Mouse (Mus musculus) hindbrain, embryonic 12.5 days (tissue): ENCODE measurements around the gene Ucp3. TPM values are rescaled to one million over a fixed set of nuclear protein-coding genes. Genes with fewer than 3 reads are reported as not detected.
"Not testable (repeated sequence)": the region's sequence is repeated elsewhere in the genome, so short reads cannot be mapped to it uniquely, and the experiment has no call there.

Source experiments
- ATAC-seq: fragments of 200-750 bp; cut with Nextera tagmentation; 2 replicates; pipeline ENCODE4 v1.8.0; 2017; ENCODE audit warnings: moderate TSS enrichment; ENCODE audit not compliant: low FRiP score
- H3K27ac ChIP-seq: fragments of 300-500 bp; sonication (generic); 2 replicates; pipeline ENCODE4 v1.5.1; 2016; ENCODE audit warnings: mild to moderate bottlenecking
- H3K27me3 ChIP-seq: fragments of 300-500 bp; sonication (generic); 2 replicates; pipeline ENCODE4 v1.6.1; 2016; ENCODE audit warnings: mild to moderate bottlenecking
- H3K36me3 ChIP-seq: fragments of 300-500 bp; sonication (generic); 2 replicates; pipeline ENCODE4 v1.6.1; 2016; ENCODE audit warnings: mild to moderate bottlenecking
- H3K4me1 ChIP-seq: fragments of 300-500 bp; sonication (generic); 2 replicates; pipeline ENCODE4 v1.6.1; 2016
- H3K4me2 ChIP-seq: fragments of 300-500 bp; sonication (generic); replicated peaks from 2 replicates; pipeline ENCODE4 v1.6.1; 2016; ENCODE audit warnings: mild to moderate bottlenecking
- H3K4me3 ChIP-seq: fragments of 300-500 bp; sonication (generic); 2 replicates; pipeline ENCODE4 v1.5.1; 2016; ENCODE audit warnings: mild to moderate bottlenecking
- H3K9ac ChIP-seq: fragments of 300-500 bp; sonication (generic); 2 replicates; pipeline ENCODE4 v1.6.1; 2016; ENCODE audit warnings: mild to moderate bottlenecking, moderate library complexity
- H3K9me3 ChIP-seq: fragments of 300-500 bp; sonication (generic); replicated peaks from 2 replicates; pipeline ENCODE4 v1.6.1; 2016; ENCODE audit warnings: mild to moderate bottlenecking
- WGBS: fragments of 180-500 bp; shearing (Covaris S2); methylation state at CpG from one replicate; pipeline ENCODE4 v1.1.7; 2016; 5-methylcytosine and 5-hydroxymethylcytosine counted together
- polyA plus RNA-seq: library from polyadenylated mRNA; unstranded; fragments of >200 nt; fragmentation: Nextera tagmentation; extraction: Ambion mirVana; gene quantifications from 2 replicates; pipeline ENCODE4 v1.2.1, GENCODE M21; 2016

Ucp3 gene
- polyA plus RNA-seq, 1 experiment from 2014 or later: not detected

DNA sequence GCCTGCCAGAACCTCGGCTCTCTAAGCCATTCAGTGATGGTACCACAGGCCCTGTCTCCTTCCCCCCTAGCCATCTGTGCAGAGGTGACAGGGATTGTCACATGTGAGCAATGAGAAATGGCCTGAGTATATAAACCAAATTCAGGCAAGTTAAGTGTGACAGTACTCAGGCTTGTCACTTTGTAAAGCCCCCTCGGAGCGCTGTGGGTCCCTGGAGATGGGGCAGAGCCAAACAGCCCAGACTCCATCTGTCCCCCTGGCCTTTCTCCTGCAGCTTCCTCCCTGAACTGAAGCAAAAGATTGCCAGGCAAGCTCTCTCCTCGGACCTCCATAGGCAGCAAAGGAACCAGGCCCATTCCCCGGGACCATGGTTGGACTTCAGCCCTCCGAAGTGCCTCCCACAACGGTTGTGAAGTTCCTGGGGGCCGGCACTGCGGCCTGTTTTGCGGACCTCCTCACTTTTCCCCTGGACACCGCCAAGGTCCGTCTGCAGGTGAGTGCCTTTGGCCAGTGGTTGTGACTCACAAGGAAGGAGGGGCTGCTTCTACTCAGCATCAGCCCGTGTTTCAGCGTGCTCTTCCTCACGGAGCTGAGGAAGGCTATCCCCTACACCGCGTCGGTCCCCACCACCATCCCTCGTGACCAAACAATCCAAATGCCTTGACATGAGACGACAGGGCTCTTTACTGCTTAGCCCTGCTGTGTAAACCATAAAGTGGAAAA, 6.5 kb downstream of the Ucp3 start:
- WGBS: 81% methylated on average over 20 of the region's 20 CpGs
- H3K36me3 ChIP-seq: no peaks in the 10 kb centered on the region
- no peak overlapping the region for H3K9ac ChIP-seq
- H3K4me2 ChIP-seq: no peak overlapping the region
- no peaks in the 10 kb centered on the region for H3K9me3 ChIP-seq
- no peak for ATAC-seq
- H3K27ac ChIP-seq: no peak overlapping the region
- H3K4me1 ChIP-seq: no peaks in the 10 kb centered on the region
- no peaks in the 10 kb centered on the region for H3K27me3 ChIP-seq
- no peak overlapping the region for H3K4me3 ChIP-seq

GRCm38 (mm10) chr7:100479823-100480164, 7.0 kb downstream of the Ucp3 start:
- ATAC-seq: 0 out of 2 replicates have a peak, but pooled peaks have one; percentile 19
- no peak overlapping the region for H3K27ac ChIP-seq

DNA sequence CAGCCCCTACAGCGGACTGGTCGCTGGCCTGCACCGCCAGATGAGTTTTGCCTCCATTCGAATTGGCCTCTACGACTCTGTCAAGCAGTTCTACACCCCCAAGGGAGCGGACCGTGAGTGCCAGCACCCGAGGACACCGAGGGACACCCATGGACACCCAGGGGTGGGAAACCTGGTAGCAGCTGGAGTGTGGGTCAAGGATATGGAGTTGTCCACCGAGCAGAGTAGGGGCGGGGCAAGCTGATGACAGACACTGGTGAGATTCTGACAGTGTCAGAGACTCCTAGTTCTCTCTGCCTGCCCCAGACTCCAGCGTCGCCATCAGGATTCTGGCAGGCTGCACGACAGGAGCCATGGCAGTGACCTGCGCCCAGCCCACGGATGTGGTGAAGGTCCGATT, 7.4 kb downstream of the Ucp3 start:
- no peak overlapping the region for H3K4me3 ChIP-seq
- H3K27me3 ChIP-seq: no peaks in the 10 kb centered on the region
- ATAC-seq: no peak
- no peaks in the 10 kb centered on the region for H3K9me3 ChIP-seq
- WGBS: 81% methylated on average over 17 of the region's 17 CpGs
- H3K4me2 ChIP-seq: no peak overlapping the region
- H3K9ac ChIP-seq: no peak overlapping the region
- H3K27ac ChIP-seq: no peak overlapping the region
- no peaks in the 10 kb centered on the region for H3K4me1 ChIP-seq
- no peaks in the 10 kb centered on the region for H3K36me3 ChIP-seq

More at GRCm38 (mm10) chr7:100479823-100480164, 7.0 kb downstream of the Ucp3 start:
- WGBS: 76% methylated on average over 15 of the region's 15 CpGs
- Histone ChIP-seq H3K27me3 (no peaks in the 10 kb centered on the region), H3K4me3 (no peak overlapping the region), H3K4me2 (no peak overlapping the region), H3K36me3 (no peaks in the 10 kb centered on the region), H3K9ac (no peak overlapping the region), H3K9me3 (no peaks in the 10 kb centered on the region), H3K4me1 (no peaks in the 10 kb centered on the region)

GRCm38 (mm10) chr7:100482046-100482445, 9.3 kb downstream of the Ucp3 start:
- not testable (repeated sequence) for H3K27ac ChIP-seq, H3K4me3 ChIP-seq, H3K9me3 ChIP-seq, H3K4me2 ChIP-seq, ATAC-seq, H3K9ac ChIP-seq, H3K4me1 ChIP-seq, H3K27me3 ChIP-seq, H3K36me3 ChIP-seq
- WGBS: 86% methylated on average over 2 of the region's 2 CpGs

DNA sequence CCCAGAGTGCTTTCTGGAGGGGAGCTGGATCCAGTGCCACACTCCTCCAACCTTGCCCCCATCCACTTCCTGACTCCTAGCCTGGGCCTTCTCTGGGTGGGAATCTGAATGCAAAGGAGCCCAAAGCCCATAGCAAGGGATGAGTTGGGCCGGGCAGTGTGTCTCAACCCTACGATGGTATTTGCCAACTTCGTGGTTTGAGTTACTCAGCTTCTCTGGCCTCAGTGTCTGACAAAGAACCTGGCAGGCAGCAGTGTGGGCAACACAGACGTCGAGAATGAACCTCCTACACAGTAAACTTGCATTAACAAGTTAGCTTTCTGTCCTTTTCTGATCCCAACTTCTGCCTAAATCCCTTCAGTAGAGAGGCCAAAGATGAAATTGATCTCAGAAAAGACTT, 11.7 kb downstream of the Ucp3 start:
- Histone ChIP-seq H3K4me1 (peaks cover 5% of the 10 kb centered on the region; the same call in 1 of the 2 replicates), H3K36me3 (no peaks in the 10 kb centered on the region), H3K9me3 (no peaks in the 10 kb centered on the region), H3K27ac (no peak overlapping the region), H3K4me2 (no peak overlapping the region), H3K9ac (no peak overlapping the region), H3K27me3 (no peaks in the 10 kb centered on the region), H3K4me3 (no peak overlapping the region)
- no peak for ATAC-seq
- 87% methylated on average over 5 of the region's 5 CpGs for WGBS

DNA sequence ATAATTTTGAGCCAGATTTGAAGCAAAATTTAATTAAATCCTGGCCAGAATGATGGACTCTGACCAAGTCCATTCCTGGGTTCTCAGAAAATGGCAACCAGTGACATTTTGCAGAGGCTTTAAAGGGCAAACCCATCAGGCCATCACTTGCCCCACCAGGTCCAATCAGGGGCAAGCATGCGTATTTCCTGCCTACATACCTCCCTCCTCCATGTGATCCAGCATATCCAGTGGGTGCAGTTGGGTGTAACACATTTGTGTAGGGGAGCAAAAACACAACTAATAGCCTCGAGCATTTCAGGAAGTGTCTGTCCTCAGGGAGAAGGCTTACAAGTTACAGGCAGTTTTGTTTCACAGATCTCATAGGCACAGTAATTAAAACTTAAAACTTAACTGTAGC, 14.5 kb downstream of the Ucp3 start:
- Histone ChIP-seq H3K27ac (no peak overlapping the region), H3K4me3 (no peak overlapping the region), H3K9me3 (no peaks in the 10 kb centered on the region), H3K36me3 (no peaks in the 10 kb centered on the region), H3K4me2 (no peak overlapping the region), H3K4me1 (peaks cover 5% of the 10 kb centered on the region), H3K27me3 (no peaks in the 10 kb centered on the region), H3K9ac (no peak overlapping the region)
- ATAC-seq: no peak
- 78% methylated on average over 2 of the region's 2 CpGs for WGBS

DNA sequence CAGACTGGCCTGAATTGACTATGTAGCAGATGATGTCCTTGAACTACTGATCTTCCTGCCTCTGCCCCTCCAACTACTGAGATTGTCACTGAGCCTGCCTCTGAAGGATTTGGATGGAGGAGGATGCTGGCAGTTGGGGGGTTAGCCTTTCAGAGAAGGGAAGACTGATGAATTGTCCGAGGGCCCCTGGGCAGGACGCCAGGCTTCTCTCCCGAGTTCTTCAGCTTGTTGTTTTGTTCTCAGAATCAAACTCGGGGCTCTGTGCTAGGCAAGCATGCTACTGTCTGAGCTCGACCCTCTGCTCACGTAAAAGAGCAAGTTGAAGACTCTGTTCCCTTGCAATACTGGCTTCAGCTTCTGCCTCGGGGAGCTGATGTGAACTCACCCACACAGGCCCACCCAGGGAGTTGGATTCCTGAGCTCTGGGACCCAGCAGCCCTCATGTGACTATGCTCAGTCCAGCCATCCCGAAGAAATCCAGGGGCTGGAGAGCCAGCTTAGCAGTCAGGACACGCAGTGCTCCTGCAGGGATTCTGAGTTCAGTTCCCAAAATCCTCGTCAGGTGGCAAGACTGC, 15.8 kb downstream of the Ucp3 start:
- H3K36me3 ChIP-seq: no peaks in the 10 kb centered on the region
- peak; percentile 42; the same call in 1 of the 2 replicates for ATAC-seq
- H3K4me2 ChIP-seq: no peak overlapping the region
- peaks cover 4% of the 10 kb centered on the region for H3K27me3 ChIP-seq
- H3K9me3 ChIP-seq: no peaks in the 10 kb centered on the region
- no peak overlapping the region for H3K9ac ChIP-seq
- peak overlapping the region; percentile 46 for H3K27ac ChIP-seq
- WGBS: 48% methylated on average over 10 of the region's 10 CpGs
- H3K4me1 ChIP-seq: peaks cover 18% of the 10 kb centered on the region
- no peak overlapping the region for H3K4me3 ChIP-seq

DNA sequence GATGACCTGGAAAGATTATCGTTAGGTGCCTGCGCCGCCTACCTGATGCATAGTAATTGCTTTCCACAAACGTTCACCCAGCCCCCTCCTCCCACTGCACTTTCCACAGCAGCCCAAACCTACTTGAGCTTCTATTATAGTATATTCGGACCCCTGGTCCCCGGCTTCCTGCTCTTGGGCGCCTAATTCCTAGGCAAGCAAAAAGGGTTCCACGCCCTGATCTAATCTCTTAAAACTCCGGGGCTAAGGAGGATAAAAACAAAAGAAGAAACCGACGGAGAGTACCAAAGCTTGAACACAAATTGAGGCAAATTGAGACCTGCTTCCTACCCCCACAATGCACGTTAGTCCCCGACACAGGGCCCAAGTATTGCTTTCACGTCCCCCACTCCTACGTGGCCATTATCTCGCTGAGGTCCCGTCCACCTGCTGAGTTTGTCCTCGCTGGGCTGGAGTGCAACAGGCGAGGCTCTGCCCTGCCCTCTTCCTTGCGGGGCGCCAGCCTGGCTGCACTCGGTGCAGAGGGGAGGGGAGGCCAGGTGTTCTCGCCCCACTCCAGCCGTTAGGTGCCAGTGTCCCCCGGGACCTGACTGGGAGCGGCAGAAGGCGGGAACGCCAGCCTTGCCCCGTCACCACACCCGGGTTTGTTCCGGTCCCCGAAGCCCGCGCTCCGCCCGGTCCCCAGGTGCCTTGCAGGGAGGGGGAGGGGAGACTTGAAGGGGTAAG, 19.8 kb downstream of the Ucp3 start:
- 3% methylated on average over 36 of the region's 36 CpGs for WGBS
- Histone ChIP-seq H3K9ac (peak overlapping the region; percentile 50), H3K36me3 (0 out of 2 replicates have a peak, but pooled peaks cover 4% of the 10 kb centered on the region), H3K27me3 (peaks cover 4% of the 10 kb centered on the region), H3K9me3 (no peaks in the 10 kb centered on the region), H3K27ac (no peak overlapping the region), H3K4me2 (peak overlapping the region; percentile 84), H3K4me1 (peaks cover 45% of the 10 kb centered on the region), H3K4me3 (peak overlapping the region; percentile 42)
- ATAC-seq: peak; percentile 23; the same call in 1 of the 2 replicates

- H3K27ac ChIP-seq: peak within 1 kb of the TSS; percentile 26
- H3K9me3 ChIP-seq: no peaks in the 10 kb centered on the region
- peak within 1 kb of the TSS; percentile 42 for H3K4me3 ChIP-seq
- peaks cover 4% of the 10 kb centered on the region for H3K27me3 ChIP-seq
- H3K4me2 ChIP-seq: peak within 1 kb of the TSS; percentile 84
- H3K4me1 ChIP-seq: peaks cover 45% of the 10 kb centered on the region
- H3K36me3 ChIP-seq: peaks cover 9% of the 10 kb centered on the region; the same call in 1 of the 2 replicates
- WGBS: under 1% methylated on average over 27 of the region's 27 CpGs
- ATAC-seq: peak; percentile 38
- peak within 1 kb of the TSS; percentile 50 for H3K9ac ChIP-seq
Observed at GRCm38 (mm10) chr7:100493117-100493483, 20.3 kb downstream of the Ucp3 start, which contains the start of gene Ucp2. Ucp2 (plus strand) TSS chr7:100493337.

- Histone ChIP-seq H3K27me3 (peaks cover 4% of the 10 kb centered on the region), H3K9ac (peak overlapping the region; percentile 50; the same call in 1 of the 2 replicates), H3K27ac (peak overlapping the region; percentile 26), H3K36me3 (peaks cover 11% of the 10 kb centered on the region; the same call in 1 of the 2 replicates), H3K9me3 (no peaks in the 10 kb centered on the region), H3K4me2 (peak overlapping the region; percentile 84), H3K4me3 (peak overlapping the region; percentile 42), H3K4me1 (peaks cover 40% of the 10 kb centered on the region)
- 0 out of 2 replicates have a peak, but pooled peaks have one; percentile 12 for ATAC-seq
- 38% methylated on average over 19 of the region's 19 CpGs for whole genome bisulfite sequencing
Observed at GRCm38 (mm10) chr7:100493484-100494414, 21.0 kb downstream of the Ucp3 start.

DNA sequence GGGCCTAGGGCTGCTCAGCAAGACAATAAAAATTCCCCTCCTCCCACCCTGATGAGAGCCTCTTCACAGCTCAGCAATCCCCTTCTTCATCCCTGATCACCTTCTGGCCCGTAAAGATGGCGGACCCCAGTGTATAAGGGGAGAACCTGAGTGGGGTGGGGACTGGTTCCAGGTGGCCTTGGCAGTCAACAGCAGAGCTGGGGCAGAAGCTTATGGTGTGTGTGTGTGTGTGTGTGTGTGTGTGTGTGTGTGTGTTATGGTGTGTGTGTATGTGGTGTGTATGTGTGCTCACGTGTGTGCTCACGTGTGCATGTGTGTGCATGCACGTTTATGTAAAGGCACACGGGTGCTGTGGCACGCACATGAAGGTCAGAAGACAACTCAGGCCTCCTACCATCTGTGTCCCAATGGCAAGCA, 21.6 kb downstream of the Ucp3 start:
- Histone ChIP-seq H3K4me2 (peak overlapping the region; percentile 84), H3K4me1 (peaks cover 40% of the 10 kb centered on the region), H3K4me3 (peak overlapping the region; percentile 42), H3K9me3 (no peaks in the 10 kb centered on the region), H3K36me3 (peaks cover 15% of the 10 kb centered on the region; the same call in 1 of the 2 replicates), H3K27ac (peak overlapping the region; percentile 8; the same call in 1 of the 2 replicates), H3K27me3 (peaks cover 4% of the 10 kb centered on the region), H3K9ac (no peak overlapping the region; the same call in 1 of the 2 replicates)
- WGBS: 90% methylated on average over 7 of the region's 7 CpGs
- no peak for ATAC-seq
